Mouse (Mus musculus): ENCODE measurements at regions not wholly inside any gene's neighbourhood (a gene's known extent, or its start where the extent isn't known, plus 50 kb on each side); places are given as distances from the start of the nearest gene placed in this dataset.

DNA sequence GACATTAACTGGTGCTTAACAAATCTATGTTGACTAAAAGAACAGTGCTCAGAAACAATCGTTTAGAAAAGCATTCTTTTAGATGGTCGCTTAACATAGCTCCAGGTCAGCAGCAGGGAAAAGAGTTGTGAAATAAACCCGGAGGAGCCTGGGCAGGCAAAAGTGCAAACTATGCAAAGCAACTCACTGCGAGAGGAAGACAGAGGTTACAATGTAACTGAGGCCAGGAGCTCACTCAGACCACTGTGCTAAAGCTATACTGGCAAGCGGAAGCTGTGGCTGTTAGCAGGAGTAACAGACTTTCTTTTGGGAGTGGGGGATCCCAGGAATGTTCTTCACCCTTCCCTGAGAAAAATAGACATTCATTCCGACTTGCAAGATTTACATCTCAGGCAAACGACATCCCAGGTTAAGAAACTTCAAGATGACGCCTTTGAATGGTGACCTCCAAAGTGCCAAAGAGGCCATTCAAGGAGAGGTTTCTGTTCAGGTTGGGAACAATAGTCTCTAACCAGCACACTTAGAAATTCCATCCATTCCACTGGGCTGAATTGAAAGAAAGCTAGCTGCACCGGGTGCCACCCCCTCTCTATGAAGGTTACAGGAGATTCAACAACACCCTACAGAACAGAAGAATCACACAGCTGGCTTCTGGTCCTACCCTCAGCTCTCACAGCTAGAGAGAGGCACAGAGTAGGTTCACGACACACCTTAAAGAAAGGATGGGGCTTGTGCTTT, 94.7 kb upstream of the Adgrl2 start:
- H3K36me3 ChIP-seq (ENCODE audit: control insufficient read depth, insufficient read depth, low read length), result no peaks in the 10 kb centered on the region
- H3K9ac ChIP-seq (replicated peaks; ENCODE audit: low read length), result no peak overlapping the region
- peaks cover 17% of the 10 kb centered on the region for H3K4me1 ChIP-seq (ENCODE audit: control insufficient read depth, insufficient read depth, low read length)
- H3K4me3 ChIP-seq (replicated peaks; ENCODE audit: low read depth, low read length), result no peak overlapping the region
- no peak overlapping the region for H3K4me2 ChIP-seq (ENCODE audit: low read length)
- no peaks in the 10 kb centered on the region for H3K9me3 ChIP-seq (ENCODE audit: control insufficient read depth, low read length)
- 55% methylated on average over 10 of the region's 10 CpGs for WGBS
- ATAC-seq (ENCODE audit: low FRiP score, low TSS enrichment) (no peak), DNase-seq (no peak)
- H3K27me3 ChIP-seq (ENCODE audit: control insufficient read depth, insufficient read depth, low read length), result 0 out of 2 replicates have a peak, but pooled peaks cover 3% of the 10 kb centered on the region
- H3K27ac ChIP-seq (replicated peaks; ENCODE audit: low read depth, low read length), result no peak overlapping the region

DNA sequence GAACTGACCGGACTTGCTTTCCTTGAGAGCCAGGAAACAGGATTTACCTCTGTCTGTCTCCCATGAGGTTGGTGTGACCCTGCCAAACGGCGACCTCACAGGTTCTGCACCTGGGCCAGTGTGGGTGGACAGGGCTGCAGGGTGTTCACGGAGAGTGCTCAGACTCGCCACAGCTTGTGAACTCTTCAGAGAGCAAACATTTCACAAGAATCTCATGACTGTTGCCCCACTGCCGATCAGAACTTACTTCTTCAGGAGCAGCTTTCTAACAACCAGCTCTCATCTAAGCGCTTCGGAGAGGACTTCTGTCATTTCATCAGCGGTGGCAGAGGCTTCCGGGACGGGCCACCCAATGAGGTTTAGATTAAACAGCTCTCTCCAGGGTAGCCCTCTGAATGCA, 93.0 kb upstream of the Adgrl2 start:
- no peak for ATAC-seq (ENCODE audit: low FRiP score, low TSS enrichment)
- DNase-seq, result no peak
- WGBS, result 73% methylated on average over 11 of the region's 11 CpGs

DNA sequence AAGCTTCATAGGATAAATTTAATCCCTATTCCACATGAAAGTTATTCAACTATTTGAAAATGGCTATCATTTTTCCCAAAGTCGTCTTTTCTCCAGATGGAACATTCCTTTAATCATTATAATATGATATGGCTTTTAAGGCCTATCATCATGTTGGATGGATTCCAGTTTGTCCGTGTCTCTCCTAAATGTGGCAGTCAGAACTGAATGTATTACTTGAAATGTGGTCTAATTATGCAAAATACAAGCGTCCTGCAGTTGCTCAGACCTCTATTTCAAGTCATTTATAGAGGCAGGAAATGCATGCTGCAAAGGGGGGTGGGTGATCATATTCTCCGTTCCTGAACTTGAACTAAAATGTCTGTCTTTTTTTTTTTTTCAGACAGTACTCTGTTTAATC, 88.5 kb upstream of the Adgrl2 start:
- H3K9ac ChIP-seq (replicated peaks; ENCODE audit: low read length), result no peak overlapping the region
- H3K4me2 ChIP-seq (ENCODE audit: low read length), result no peak overlapping the region
- H3K36me3 ChIP-seq (ENCODE audit: control insufficient read depth, insufficient read depth, low read length), result no peaks in the 10 kb centered on the region
- ATAC-seq (ENCODE audit: low FRiP score, low TSS enrichment) (no peak), DNase-seq (no peak)
- 56% methylated on average over 4 of the region's 4 CpGs for WGBS
- peaks cover 11% of the 10 kb centered on the region; the same call in 1 of the 2 replicates for H3K4me1 ChIP-seq (ENCODE audit: control insufficient read depth, insufficient read depth, low read length)
- no peak overlapping the region for H3K4me3 ChIP-seq (replicated peaks; ENCODE audit: low read depth, low read length)
- H3K27me3 ChIP-seq (ENCODE audit: control insufficient read depth, insufficient read depth, low read length), result no peaks in the 10 kb centered on the region
- no peaks in the 10 kb centered on the region for H3K9me3 ChIP-seq (ENCODE audit: control insufficient read depth, low read length)
- H3K27ac ChIP-seq (replicated peaks; ENCODE audit: low read depth, low read length), result no peak overlapping the region

More for the DNA sequence above, 93.0 kb upstream of the Adgrl2 start:
- H3K9ac ChIP-seq (replicated peaks; ENCODE audit: low read length), result no peak overlapping the region
- H3K27me3 ChIP-seq (ENCODE audit: control insufficient read depth, insufficient read depth, low read length), result 0 out of 2 replicates have a peak, but pooled peaks cover 3% of the 10 kb centered on the region
- no peaks in the 10 kb centered on the region for H3K9me3 ChIP-seq (ENCODE audit: control insufficient read depth, low read length)
- no peaks in the 10 kb centered on the region for H3K36me3 ChIP-seq (ENCODE audit: control insufficient read depth, insufficient read depth, low read length)
- H3K4me2 ChIP-seq (ENCODE audit: low read length), result no peak overlapping the region
- no peak overlapping the region for H3K27ac ChIP-seq (replicated peaks; ENCODE audit: low read depth, low read length)
- no peak overlapping the region for H3K4me3 ChIP-seq (replicated peaks; ENCODE audit: low read depth, low read length)
- H3K4me1 ChIP-seq (ENCODE audit: control insufficient read depth, insufficient read depth, low read length), result 0 out of 2 replicates have a peak, but pooled peaks cover under 1% of the 10 kb centered on the region

DNA sequence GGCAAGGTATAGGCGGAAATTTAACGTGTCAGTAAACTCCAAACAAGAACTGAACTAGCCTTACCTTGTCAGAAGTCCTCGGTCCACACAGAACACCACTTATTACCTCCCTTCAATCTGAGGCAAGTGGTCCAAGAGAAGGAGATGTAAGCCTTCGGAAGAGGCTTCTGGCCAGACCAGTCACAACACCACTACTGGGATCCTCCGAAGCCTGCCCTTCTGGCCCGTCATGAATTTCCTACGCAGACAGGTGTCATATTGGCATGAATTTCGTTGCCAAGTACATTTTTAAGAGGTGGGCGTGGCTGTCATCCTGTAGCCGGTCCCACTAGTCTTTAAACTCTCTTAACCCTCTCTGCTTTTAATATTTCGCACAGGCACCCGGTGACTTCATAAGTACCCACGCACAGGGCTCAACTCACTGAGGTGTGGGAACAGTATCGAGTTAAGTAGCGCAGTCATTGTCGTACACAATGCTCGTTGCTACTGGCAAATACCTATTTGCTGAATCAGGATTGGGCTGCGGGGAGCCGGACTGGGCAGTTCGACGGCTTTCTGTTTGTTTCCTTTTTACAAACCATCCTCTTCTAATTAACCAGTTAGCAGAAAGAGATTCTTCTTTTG, 86.7 kb upstream of the Adgrl2 start:
- Histone ChIP-seq H3K27me3 (ENCODE audit: control insufficient read depth, insufficient read depth, low read length) (no peaks in the 10 kb centered on the region), H3K27ac (replicated peaks; ENCODE audit: low read depth, low read length) (no peak overlapping the region), H3K4me2 (ENCODE audit: low read length) (no peak overlapping the region), H3K9me3 (ENCODE audit: control insufficient read depth, low read length) (no peaks in the 10 kb centered on the region), H3K36me3 (ENCODE audit: control insufficient read depth, insufficient read depth, low read length) (no peaks in the 10 kb centered on the region), H3K4me1 (ENCODE audit: control insufficient read depth, insufficient read depth, low read length) (peaks cover 11% of the 10 kb centered on the region; the same call in 1 of the 2 replicates), H3K9ac (replicated peaks; ENCODE audit: low read length) (no peak overlapping the region), H3K4me3 (replicated peaks; ENCODE audit: low read depth, low read length) (no peak overlapping the region)
- ATAC-seq (ENCODE audit: low FRiP score, low TSS enrichment) (no peak), DNase-seq (no peak)
- WGBS, result 79% methylated on average over 21 of the region's 21 CpGs

DNA sequence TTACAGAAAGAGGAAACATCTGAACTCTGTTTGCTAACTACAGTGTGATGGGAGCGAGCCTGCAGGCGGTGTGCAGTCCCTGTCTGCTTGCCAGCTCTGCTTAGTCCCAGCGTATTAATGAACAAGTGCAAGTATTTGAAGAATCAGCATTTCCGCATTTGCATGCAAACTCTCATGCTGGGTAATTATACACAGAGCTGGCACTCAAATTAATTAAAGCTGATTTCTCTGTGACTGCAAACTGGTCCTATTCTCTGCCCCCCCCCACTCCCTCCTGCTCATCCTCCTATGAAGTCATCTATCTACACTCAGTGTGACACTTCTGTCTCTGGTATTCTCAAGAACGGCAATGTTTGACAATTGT, 85.1 kb upstream of the Adgrl2 start:
- WGBS, result 38% methylated on average over 5 of the region's 5 CpGs
- H3K27me3 ChIP-seq (ENCODE audit: control insufficient read depth, insufficient read depth, low read length), result no peaks in the 10 kb centered on the region
- ATAC-seq (ENCODE audit: low FRiP score, low TSS enrichment), result peak; percentile 74; the same call in 1 of the 2 replicates
- H3K9me3 ChIP-seq (ENCODE audit: control insufficient read depth, low read length), result no peaks in the 10 kb centered on the region
- no peak overlapping the region for H3K9ac ChIP-seq (replicated peaks; ENCODE audit: low read length)
- no peak overlapping the region for H3K4me3 ChIP-seq (replicated peaks; ENCODE audit: low read depth, low read length)
- H3K4me2 ChIP-seq (ENCODE audit: low read length), result peak overlapping the region; percentile 13; the same call in 1 of the 2 replicates
- H3K4me1 ChIP-seq (ENCODE audit: control insufficient read depth, insufficient read depth, low read length), result peaks cover 11% of the 10 kb centered on the region; the same call in 1 of the 2 replicates
- no peak overlapping the region for H3K27ac ChIP-seq (replicated peaks; ENCODE audit: low read depth, low read length)
- peak; percentile 72 for DNase-seq
- H3K36me3 ChIP-seq (ENCODE audit: control insufficient read depth, insufficient read depth, low read length), result no peaks in the 10 kb centered on the region

DNA sequence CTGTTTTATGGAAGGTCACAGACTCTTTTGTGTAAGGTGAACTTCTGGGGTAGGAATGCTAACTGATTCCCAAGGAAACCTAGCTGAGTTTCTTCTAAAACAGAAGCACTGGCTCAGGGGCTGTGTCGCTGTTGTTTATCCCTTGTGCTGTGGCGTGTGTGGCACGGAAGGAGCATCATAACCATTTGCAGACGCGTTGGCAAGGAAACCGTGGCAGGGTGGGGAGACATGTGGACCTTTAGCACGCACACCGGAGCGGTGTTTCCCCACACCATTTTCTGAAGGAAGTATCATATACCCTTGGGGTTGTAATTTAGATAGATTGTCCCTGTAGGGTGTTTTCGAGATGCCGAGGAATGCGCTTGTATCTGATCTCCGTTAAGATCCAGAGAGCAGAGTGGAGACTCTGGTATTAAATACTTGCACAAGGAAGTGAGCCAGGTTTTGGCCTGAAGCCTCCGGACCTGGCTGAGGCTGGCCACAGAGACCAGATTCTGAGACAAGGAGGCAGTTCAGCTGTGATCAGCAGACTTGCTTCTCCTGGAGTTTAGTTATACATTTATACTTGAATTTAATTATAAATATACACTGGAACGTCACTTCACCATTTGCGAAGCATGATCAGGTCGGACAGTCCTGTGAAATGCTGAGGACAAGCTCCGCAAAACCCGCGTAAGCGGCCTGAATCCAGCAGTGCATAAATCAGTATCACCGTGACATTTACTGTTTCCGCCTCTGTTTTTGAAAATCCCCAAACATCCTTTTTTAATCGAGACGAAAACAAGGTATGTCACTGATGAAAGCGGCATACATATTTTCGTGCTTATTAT, 84.5 kb upstream of the Adgrl2 start:
- Histone ChIP-seq H3K27me3 (ENCODE audit: control insufficient read depth, insufficient read depth, low read length) (no peaks in the 10 kb centered on the region), H3K4me3 (replicated peaks; ENCODE audit: low read depth, low read length) (no peak overlapping the region), H3K36me3 (ENCODE audit: control insufficient read depth, insufficient read depth, low read length) (no peaks in the 10 kb centered on the region), H3K9me3 (ENCODE audit: control insufficient read depth, low read length) (no peaks in the 10 kb centered on the region), H3K4me1 (ENCODE audit: control insufficient read depth, insufficient read depth, low read length) (peaks cover 11% of the 10 kb centered on the region; the same call in 1 of the 2 replicates), H3K9ac (replicated peaks; ENCODE audit: low read length) (no peak overlapping the region), H3K4me2 (ENCODE audit: low read length) (peak overlapping the region; percentile 13; the same call in 1 of the 2 replicates), H3K27ac (replicated peaks; ENCODE audit: low read depth, low read length) (peak overlapping the region; percentile 17)
- 64% methylated on average over 27 of the region's 27 CpGs for WGBS
- DNase-seq (no peak), ATAC-seq (ENCODE audit: low FRiP score, low TSS enrichment) (peak; percentile 62; the same call in 1 of the 2 replicates)

DNA sequence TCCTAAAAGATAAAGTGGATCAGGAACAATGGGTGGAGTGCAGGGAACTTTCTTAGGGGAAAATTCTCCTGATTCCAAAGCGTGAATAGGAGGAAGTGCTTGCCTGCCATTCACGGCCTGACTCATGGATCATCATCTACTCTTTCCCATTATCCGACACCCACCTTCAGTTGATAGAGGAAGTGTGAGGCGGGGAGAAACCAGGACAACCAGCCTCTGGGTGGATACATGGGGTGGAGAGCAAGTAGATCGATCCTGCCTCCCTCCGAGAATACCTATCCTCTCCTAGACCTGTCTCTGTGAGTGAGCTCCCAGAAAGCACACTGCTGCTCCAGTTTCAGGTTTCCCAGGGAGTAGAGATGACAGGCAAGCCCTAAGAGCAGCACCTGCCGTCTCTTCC, 79.8 kb upstream of the Adgrl2 start:
- Histone ChIP-seq H3K27me3 (ENCODE audit: control insufficient read depth, insufficient read depth, low read length) (no peaks in the 10 kb centered on the region), H3K36me3 (ENCODE audit: control insufficient read depth, insufficient read depth, low read length) (no peaks in the 10 kb centered on the region), H3K9me3 (ENCODE audit: control insufficient read depth, low read length) (no peaks in the 10 kb centered on the region), H3K27ac (replicated peaks; ENCODE audit: low read depth, low read length) (no peak overlapping the region), H3K4me3 (replicated peaks; ENCODE audit: low read depth, low read length) (no peak overlapping the region), H3K9ac (replicated peaks; ENCODE audit: low read length) (no peak overlapping the region), H3K4me2 (ENCODE audit: low read length) (no peak overlapping the region), H3K4me1 (ENCODE audit: control insufficient read depth, insufficient read depth, low read length) (peaks cover 7% of the 10 kb centered on the region; the same call in 1 of the 2 replicates)
- 76% methylated on average over 7 of the region's 7 CpGs for WGBS
- DNase-seq (no peak), ATAC-seq (ENCODE audit: low FRiP score, low TSS enrichment) (no peak)

DNA sequence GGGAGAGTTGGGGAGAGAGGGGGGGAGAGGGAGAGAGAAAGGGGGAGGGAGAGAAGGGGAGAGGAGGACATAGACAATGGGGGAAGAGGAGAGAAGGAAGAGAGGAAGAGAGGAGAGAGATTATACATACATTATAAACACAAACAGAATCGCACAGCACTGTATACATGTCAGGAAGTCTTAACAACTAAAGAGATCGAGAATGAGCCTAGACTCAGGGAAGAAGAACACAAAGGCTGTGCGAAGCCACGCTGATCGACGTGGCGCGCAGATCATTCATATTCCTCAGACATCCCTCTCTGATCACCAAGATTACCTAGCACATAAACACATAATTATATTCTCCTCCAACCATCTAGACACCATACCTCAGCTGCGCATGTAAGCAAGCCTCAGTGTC, 79.1 kb upstream of the Adgrl2 start:
- Histone ChIP-seq H3K9me3 (ENCODE audit: control insufficient read depth, low read length) (no peaks in the 10 kb centered on the region), H3K4me2 (ENCODE audit: low read length) (no peak overlapping the region), H3K4me1 (ENCODE audit: control insufficient read depth, insufficient read depth, low read length) (no peaks in the 10 kb centered on the region), H3K27me3 (ENCODE audit: control insufficient read depth, insufficient read depth, low read length) (no peaks in the 10 kb centered on the region), H3K36me3 (ENCODE audit: control insufficient read depth, insufficient read depth, low read length) (no peaks in the 10 kb centered on the region), H3K27ac (replicated peaks; ENCODE audit: low read depth, low read length) (no peak overlapping the region), H3K9ac (replicated peaks; ENCODE audit: low read length) (no peak overlapping the region), H3K4me3 (replicated peaks; ENCODE audit: low read depth, low read length) (no peak overlapping the region)
- 78% methylated on average over 9 of the region's 9 CpGs for WGBS
- DNase-seq, result peak; percentile 39
- ATAC-seq (ENCODE audit: low FRiP score, low TSS enrichment), result peak; percentile 27; the same call in 1 of the 2 replicates

All from midbrain, embryonic 14.5 days (tissue).